Mouse (Mus musculus): ENCODE results near the gene Olfr1009.
"Not testable (repeated sequence)": the region's sequence is repeated elsewhere in the genome, so short reads cannot be mapped to it uniquely, and the experiment has no call there.

DNA sequence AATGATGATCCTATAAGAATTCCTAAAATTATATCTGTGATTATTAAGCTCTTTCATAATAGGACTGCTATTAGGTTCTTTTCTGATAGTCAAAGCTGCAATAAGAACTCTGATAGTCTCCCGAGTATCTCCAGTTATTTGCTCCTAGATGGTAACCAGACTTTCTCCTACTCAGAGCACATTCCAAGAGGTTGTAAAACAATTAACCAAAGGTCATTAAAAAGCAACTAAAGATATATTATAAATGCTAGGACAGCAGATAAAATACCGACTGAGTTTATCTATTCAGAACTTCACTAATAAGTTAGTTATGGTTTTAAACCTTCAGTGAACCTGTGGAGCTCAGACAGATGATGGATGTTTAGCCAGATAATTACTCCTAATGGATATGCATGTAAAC, 4.5 kb upstream of the Olfr1009 start:
- not testable (repeated sequence) for TF ChIP-seq ZC3H11A (IDR thresholded peaks at IDR 0.05; ENCODE audit: borderline replicate concordance, low read depth, low read length); HCFC1 (IDR thresholded peaks at IDR 0.05; ENCODE audit: borderline replicate concordance, insufficient read depth, low read length); ZNF384 (IDR thresholded peaks at IDR 0.05; ENCODE audit: low read depth, low read length); CHD2 (IDR thresholded peaks at IDR 0.05; ENCODE audit: low read depth, low read length)
